Mouse (Mus musculus) kidney, embryonic 15.5 days (tissue): ENCODE results near the gene Tgfbi. TPM values are rescaled to one million over a fixed set of nuclear protein-coding genes. Genes with fewer than 3 reads are reported as not detected.

ENCODE experiments used
- ATAC-seq: fragments of 200-750 bp; cut with Nextera tagmentation; replicated peaks from 2 replicates; pipeline ENCODE4 v1.8.0; 2017; ENCODE audit warnings: moderate TSS enrichment; ENCODE audit not compliant: low FRiP score
- H3K27ac ChIP-seq: fragments of 300-500 bp; sonication (generic); 2 replicates; pipeline ENCODE4 v1.5.1; 2015; ENCODE audit warnings: mild to moderate bottlenecking, inconsistent platforms
- H3K27me3 ChIP-seq: fragments of 300-500 bp; sonication (generic); 2 replicates; pipeline ENCODE4 v1.6.1; 2015; ENCODE audit warnings: inconsistent platforms
- H3K36me3 ChIP-seq: fragments of 300-500 bp; sonication (generic); 2 replicates; pipeline ENCODE4 v1.6.1; 2015; ENCODE audit warnings: inconsistent platforms
- H3K4me1 ChIP-seq: fragments of 300-500 bp; sonication (generic); 2 replicates; pipeline ENCODE4 v1.6.1; 2015; ENCODE audit warnings: inconsistent platforms
- H3K4me2 ChIP-seq: fragments of 300-500 bp; sonication (generic); 2 replicates; pipeline ENCODE4 v1.6.1; 2015; ENCODE audit warnings: moderate library complexity, mild to moderate bottlenecking, inconsistent platforms
- H3K4me3 ChIP-seq: fragments of 300-500 bp; sonication (generic); replicated peaks from 2 replicates; pipeline ENCODE4 v1.5.1; 2015; ENCODE audit warnings: mild to moderate bottlenecking, inconsistent platforms
- H3K9ac ChIP-seq: fragments of 300-500 bp; sonication (generic); 2 replicates; pipeline ENCODE4 v1.6.1; 2015; ENCODE audit warnings: mild to moderate bottlenecking, inconsistent platforms
- H3K9me3 ChIP-seq: fragments of 300-500 bp; sonication (generic); replicated peaks from 2 replicates; pipeline ENCODE4 v1.6.1; 2016; ENCODE audit warnings: inconsistent platforms
- WGBS: fragments of 180-500 bp; shearing (Covaris S2); methylation state at CpG from one replicate; pipeline ENCODE4 v1.1.7; 2015; ENCODE audit warnings: mixed read lengths; 5-methylcytosine and 5-hydroxymethylcytosine counted together
- polyA plus RNA-seq: library from polyadenylated mRNA; unstranded; fragments of >200 nt; fragmentation: Nextera tagmentation; extraction: Ambion mirVana; gene quantifications from 2 replicates; pipeline ENCODE4 v1.2.1, GENCODE M21; 2015

The Tgfbi gene
- polyA plus RNA-seq, 1 experiment from 2014 or later: 135 TPM

DNA sequence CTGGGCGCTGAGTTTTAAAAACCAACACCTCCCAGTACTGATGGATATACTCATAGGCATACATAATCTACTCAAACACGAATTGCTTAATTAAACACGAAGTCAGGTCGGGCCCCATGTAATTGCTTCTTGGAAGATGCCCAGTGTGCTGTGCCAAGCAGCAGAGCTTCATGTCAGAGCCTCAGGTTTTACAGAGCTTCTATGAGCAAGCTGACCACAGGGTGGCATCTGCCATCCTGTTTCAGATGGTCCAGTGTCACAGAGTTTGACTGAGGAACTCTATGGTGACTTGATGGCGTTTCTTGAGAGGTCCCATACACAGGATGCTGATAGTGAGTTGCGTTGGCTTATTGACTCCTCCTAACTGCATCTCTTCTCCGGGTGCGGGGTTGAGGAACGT lies 6.5 kb downstream of the Tgfbi start:
- 0 out of 2 replicates have a peak, but pooled peaks have one; percentile 14 for ATAC-seq
- H3K9me3 ChIP-seq: no peaks in the 10 kb centered on the region
- peaks cover 5% of the 10 kb centered on the region; the same call in 1 of the 2 replicates for H3K27me3 ChIP-seq
- H3K9ac ChIP-seq: no peak overlapping the region
- H3K27ac ChIP-seq: no peak overlapping the region
- no peak overlapping the region for H3K4me3 ChIP-seq
- H3K36me3 ChIP-seq: peaks cover 15% of the 10 kb centered on the region
- peaks cover 80% of the 10 kb centered on the region for H3K4me1 ChIP-seq
- 0 out of 2 replicates have a peak overlapping the region, but pooled peaks have one; percentile 13 for H3K4me2 ChIP-seq
- 58% methylated on average over 9 of the region's 9 CpGs for WGBS

DNA sequence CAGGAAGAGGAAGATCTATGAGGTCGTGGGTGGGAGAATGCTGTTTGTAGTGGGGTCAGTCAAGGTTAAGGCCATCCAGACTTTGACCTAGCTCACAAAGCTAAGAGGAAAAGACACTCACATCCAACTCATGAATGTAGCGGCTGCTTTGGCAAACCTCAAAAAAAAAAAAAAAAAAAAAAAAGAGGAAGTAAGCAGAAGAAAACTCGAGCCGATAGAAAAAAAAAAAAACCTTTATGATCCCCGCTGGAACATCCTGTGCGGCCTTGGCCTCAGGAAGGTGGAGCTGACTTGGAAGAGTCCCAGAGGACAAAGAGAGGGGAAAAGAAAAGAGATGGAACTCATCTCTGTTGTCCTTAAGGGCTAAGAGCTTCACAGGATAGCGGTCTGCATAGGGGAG lies 7.1 kb downstream of the Tgfbi start:
- WGBS: 22% methylated on average over 7 of the region's 7 CpGs
- Histone ChIP-seq H3K9me3 (no peaks in the 10 kb centered on the region), H3K27ac (no peak overlapping the region), H3K27me3 (0 out of 2 replicates have a peak, but pooled peaks cover under 1% of the 10 kb centered on the region), H3K4me1 (peaks cover 74% of the 10 kb centered on the region), H3K4me3 (no peak overlapping the region), H3K9ac (no peak overlapping the region), H3K4me2 (0 out of 2 replicates have a peak overlapping the region, but pooled peaks have one; percentile 13), H3K36me3 (peaks cover 15% of the 10 kb centered on the region)
- ATAC-seq: no peak

DNA sequence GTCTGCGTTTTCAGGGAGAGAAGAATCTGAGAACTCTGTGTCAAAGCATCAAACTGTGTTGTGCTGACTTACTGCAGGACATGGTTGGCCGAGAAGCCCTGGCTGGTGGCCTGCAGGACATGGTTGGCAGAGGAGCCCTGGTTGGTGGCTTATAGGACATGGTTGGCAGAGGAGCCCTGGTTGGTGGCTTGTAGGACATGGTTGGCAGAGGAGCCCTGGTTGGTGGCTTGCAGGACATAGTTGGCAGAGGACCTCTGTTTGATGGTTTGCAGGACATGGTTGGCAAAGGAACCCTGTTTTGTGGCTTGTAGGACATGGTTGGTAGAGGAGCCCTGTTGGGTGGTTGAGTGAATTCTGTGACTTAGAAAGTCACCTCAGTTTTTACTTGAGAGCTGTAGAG lies 7.9 kb downstream of the Tgfbi start:
- ATAC-seq: no peak
- H3K36me3 ChIP-seq: peaks cover 15% of the 10 kb centered on the region
- peaks cover 74% of the 10 kb centered on the region for H3K4me1 ChIP-seq
- H3K4me3 ChIP-seq: no peak overlapping the region
- H3K9ac ChIP-seq: no peak overlapping the region
- no peaks in the 10 kb centered on the region for H3K27me3 ChIP-seq
- H3K4me2 ChIP-seq: no peak overlapping the region
- WGBS: 90% methylated on average over 2 of the region's 2 CpGs
- H3K27ac ChIP-seq: no peak overlapping the region
- H3K9me3 ChIP-seq: no peaks in the 10 kb centered on the region

DNA sequence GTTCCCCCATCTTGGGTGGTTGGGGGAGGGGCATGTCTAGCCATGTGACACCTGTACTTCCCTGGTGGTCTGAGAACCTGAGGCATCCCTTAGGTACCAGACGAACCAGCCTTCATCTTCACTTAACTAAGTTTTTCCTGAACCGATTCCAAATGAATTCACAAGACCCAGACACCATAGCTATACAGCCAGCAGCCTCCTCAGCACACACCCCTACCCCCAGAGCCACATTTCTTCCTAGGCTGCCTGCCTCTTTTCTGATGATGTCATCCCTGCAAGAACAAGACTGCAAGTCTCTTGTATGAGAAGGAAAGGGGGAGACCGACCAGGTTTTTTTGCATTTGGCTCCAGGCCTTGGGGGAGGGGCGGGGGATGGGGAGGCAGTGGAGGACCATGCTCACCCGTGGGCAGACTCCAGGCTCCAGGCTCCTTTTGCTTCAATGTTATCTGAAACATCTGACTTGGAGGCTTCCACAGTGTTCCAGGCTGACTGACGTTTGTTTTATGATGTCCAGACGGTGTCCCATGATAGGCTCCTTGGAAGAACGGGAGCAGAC lies 13.0 kb downstream of the Tgfbi start:
- Histone ChIP-seq H3K36me3 (peaks cover 43% of the 10 kb centered on the region), H3K9me3 (no peaks in the 10 kb centered on the region), H3K27me3 (no peaks in the 10 kb centered on the region), H3K27ac (no peak overlapping the region), H3K4me2 (no peak overlapping the region), H3K4me1 (peaks cover 32% of the 10 kb centered on the region), H3K9ac (no peak overlapping the region), H3K4me3 (no peak overlapping the region)
- ATAC-seq: 0 out of 2 replicates have a peak, but pooled peaks have one; percentile 37
- 44% methylated on average over 8 of the region's 8 CpGs for WGBS

DNA sequence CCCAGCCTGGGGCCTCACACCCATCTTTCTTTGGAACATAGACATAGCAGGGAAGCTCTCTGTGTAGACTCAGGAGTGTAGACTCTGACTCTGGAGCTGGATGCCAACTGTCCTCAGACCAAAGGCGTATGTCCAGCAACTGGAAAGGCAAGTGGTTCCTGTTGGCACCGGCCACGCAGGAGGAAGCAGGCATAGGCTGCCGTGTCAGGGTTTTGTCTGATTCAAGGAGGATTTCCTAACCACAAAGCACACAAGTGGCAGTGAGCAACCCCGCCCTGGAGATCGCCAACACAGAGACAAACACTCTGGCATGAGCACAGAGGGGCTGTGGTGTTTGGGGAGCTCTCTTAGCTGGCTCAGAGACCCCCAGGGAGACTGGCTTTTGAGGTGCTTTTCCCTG lies 17.2 kb downstream of the Tgfbi start:
- peaks cover 18% of the 10 kb centered on the region for H3K4me1 ChIP-seq
- no peak overlapping the region for H3K27ac ChIP-seq
- H3K27me3 ChIP-seq: no peaks in the 10 kb centered on the region
- no peak overlapping the region for H3K4me3 ChIP-seq
- H3K4me2 ChIP-seq: no peak overlapping the region
- H3K9me3 ChIP-seq: no peaks in the 10 kb centered on the region
- 84% methylated on average over 6 of the region's 6 CpGs for WGBS
- ATAC-seq: no peak
- H3K36me3 ChIP-seq: peaks cover 71% of the 10 kb centered on the region
- H3K9ac ChIP-seq: no peak overlapping the region

DNA sequence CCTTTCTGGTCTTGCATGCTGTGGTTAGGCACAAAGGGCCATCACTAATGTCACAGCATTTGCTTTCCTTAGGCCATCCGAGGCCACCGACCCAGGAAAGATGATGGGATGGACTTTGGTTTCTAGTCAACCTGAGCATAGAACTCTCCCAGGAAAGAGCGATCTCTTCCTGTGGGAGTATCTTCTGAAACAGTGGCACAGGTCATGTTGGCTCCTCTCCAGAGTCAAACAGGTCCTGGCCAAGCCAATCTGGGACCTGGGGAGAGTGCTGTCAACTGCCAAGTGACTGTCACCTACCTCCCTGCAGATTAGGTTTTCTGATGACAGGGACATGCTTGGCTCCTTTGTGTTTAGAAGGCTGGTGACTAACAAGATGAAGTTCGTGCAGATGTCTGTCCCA lies 20.8 kb downstream of the Tgfbi start:
- WGBS: 86% methylated on average over 4 of the region's 4 CpGs
- H3K9me3 ChIP-seq: no peaks in the 10 kb centered on the region
- peaks cover 27% of the 10 kb centered on the region for H3K4me1 ChIP-seq
- no peak overlapping the region for H3K9ac ChIP-seq
- no peaks in the 10 kb centered on the region for H3K27me3 ChIP-seq
- peaks cover 75% of the 10 kb centered on the region for H3K36me3 ChIP-seq
- no peak overlapping the region for H3K4me3 ChIP-seq
- no peak overlapping the region for H3K27ac ChIP-seq
- ATAC-seq: no peak
- no peak overlapping the region for H3K4me2 ChIP-seq

DNA sequence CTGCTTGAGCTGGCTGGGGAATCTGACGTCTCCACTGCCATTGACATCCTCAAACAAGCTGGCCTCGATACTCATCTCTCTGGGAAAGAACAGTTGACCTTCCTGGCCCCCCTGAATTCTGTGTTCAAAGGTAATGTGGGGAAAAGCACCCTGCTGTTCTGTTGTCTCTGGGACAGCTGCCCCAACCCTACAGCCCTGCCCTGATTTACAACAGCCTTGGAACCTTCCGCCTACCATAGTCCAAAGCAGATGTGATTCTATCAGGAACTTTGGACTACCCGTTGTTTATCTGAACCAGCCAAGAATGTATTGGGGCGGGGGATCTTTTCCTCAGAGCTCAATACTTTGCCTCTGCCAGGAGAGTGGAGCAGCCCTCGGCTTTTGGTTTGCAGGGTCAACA lies 21.2 kb downstream of the Tgfbi start:
- no peak overlapping the region for H3K9ac ChIP-seq
- H3K4me3 ChIP-seq: no peak overlapping the region
- H3K27ac ChIP-seq: 0 out of 2 replicates have a peak overlapping the region, but pooled peaks have one; percentile 47
- no peak overlapping the region for H3K4me2 ChIP-seq
- no peaks in the 10 kb centered on the region for H3K9me3 ChIP-seq
- H3K36me3 ChIP-seq: peaks cover 71% of the 10 kb centered on the region
- H3K4me1 ChIP-seq: peaks cover 31% of the 10 kb centered on the region
- 41% methylated on average over 6 of the region's 6 CpGs for WGBS
- H3K27me3 ChIP-seq: no peaks in the 10 kb centered on the region
- ATAC-seq: no peak

DNA sequence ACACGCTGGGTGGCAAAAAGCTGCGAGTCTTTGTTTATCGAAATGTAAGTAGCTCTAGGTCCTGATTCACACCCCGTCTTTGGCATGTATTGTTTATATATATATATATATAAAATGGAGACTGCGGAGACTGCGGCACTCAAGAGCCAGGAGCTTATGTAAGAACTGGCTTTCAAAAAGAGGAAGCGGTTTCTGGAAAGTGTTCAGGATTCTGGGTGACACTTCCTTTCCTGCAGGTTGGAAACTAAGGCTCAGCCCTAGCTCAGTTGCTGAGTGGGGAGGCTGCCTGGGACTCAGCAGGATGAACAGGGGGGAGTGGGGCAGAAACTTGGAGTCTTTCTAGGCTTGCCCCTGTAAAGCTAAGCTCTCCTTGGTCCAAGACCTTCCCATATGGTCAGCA lies 22.0 kb downstream of the Tgfbi start:
- Histone ChIP-seq H3K9me3 (no peaks in the 10 kb centered on the region), H3K4me2 (no peak overlapping the region), H3K4me3 (no peak overlapping the region), H3K27ac (no peak overlapping the region), H3K36me3 (peaks cover 71% of the 10 kb centered on the region), H3K27me3 (no peaks in the 10 kb centered on the region), H3K9ac (no peak overlapping the region), H3K4me1 (peaks cover 39% of the 10 kb centered on the region)
- 86% methylated on average over 7 of the region's 7 CpGs for WGBS
- no peak for ATAC-seq

DNA sequence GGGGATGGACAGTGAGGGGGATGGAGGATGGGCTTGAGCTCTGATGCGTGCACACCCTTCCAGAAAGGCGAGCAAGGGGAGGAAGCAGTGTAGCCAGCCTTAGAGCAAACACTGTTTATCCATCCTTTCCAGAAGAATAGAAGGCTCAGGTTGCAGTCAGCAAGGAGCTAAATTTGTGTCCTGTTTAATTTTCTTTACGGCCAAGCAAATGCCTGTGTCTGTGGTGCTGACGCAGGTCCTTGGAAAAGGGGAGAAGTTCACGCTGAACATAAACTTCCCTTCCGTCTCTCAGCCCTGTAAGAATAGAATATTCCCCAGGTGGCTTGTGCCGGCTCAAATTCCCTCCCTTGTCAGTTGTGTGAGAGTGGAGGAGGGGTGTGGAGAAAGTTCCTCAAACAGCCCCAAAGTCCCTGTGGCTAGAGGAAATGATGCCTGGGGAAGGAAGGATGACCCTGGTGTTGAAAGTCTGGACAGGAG lies 24.9 kb downstream of the Tgfbi start:
- Histone ChIP-seq H3K27me3 (no peaks in the 10 kb centered on the region), H3K27ac (peak overlapping the region; percentile 93), H3K9ac (no peak overlapping the region), H3K4me3 (no peak overlapping the region), H3K4me2 (peak overlapping the region; percentile 8), H3K4me1 (peaks cover 42% of the 10 kb centered on the region), H3K9me3 (no peaks in the 10 kb centered on the region), H3K36me3 (peaks cover 70% of the 10 kb centered on the region)
- ATAC-seq: peak; percentile 88
- 4% methylated on average over 7 of the region's 7 CpGs for WGBS

DNA sequence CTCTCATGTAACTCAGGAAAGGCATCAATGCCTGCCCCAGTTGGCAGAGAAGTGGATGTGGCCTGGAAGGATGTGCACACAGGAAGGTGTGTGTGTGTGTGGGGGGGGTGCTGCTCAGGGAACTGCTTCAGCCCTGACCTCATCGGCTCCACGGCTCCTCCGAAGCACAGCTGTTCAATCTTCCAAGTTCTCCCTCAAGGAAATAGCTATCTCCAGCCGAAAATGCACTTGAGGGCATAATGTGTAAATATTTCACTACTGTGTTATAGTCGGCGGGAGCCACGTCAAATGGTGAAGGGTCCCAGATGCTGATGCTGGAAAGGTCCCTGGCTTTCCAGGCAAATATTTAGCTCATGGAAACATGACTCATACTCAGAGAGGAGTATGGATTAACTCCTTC lies 25.6 kb downstream of the Tgfbi start:
- Histone ChIP-seq H3K9ac (no peak overlapping the region), H3K27ac (peak overlapping the region; percentile 93)
- 6% methylated on average over 7 of the region's 7 CpGs for WGBS

DNA sequence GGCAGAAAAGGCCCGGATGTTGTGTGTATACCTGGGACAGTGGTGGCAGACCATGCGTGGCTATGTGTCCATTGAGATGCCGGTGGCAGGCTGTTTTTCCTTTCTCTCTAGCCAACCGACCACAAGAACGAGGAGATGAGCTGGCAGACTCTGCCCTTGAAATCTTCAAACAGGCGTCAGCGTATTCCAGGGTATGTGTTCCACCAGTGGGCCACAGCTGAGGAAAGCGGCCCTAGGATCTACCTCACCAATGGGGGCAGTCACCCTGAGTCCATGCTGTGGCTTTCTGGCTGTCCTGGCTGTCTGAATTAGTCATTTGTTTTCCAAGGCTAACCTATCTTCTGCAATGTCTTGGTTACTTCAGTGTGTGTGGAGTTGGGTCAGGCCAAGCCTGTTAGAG lies 27.7 kb downstream of the Tgfbi start:
- no peak for ATAC-seq
- 95% methylated on average over 8 of the region's 8 CpGs for WGBS
- no peak overlapping the region for H3K4me2 ChIP-seq
- peaks cover 40% of the 10 kb centered on the region for H3K4me1 ChIP-seq
- H3K9me3 ChIP-seq: no peaks in the 10 kb centered on the region
- H3K27ac ChIP-seq: no peak overlapping the region
- H3K36me3 ChIP-seq: peaks cover 54% of the 10 kb centered on the region
- no peak overlapping the region for H3K4me3 ChIP-seq
- H3K27me3 ChIP-seq: no peaks in the 10 kb centered on the region
- no peak overlapping the region for H3K9ac ChIP-seq

More for the DNA sequence above, 25.6 kb downstream of the Tgfbi start:
- peak; percentile 70 for ATAC-seq
- peak overlapping the region; percentile 8 for H3K4me2 ChIP-seq
- no peak overlapping the region for H3K4me3 ChIP-seq
- no peaks in the 10 kb centered on the region for H3K9me3 ChIP-seq
- H3K36me3 ChIP-seq: peaks cover 70% of the 10 kb centered on the region
- H3K4me1 ChIP-seq: peaks cover 42% of the 10 kb centered on the region
- no peaks in the 10 kb centered on the region for H3K27me3 ChIP-seq

DNA sequence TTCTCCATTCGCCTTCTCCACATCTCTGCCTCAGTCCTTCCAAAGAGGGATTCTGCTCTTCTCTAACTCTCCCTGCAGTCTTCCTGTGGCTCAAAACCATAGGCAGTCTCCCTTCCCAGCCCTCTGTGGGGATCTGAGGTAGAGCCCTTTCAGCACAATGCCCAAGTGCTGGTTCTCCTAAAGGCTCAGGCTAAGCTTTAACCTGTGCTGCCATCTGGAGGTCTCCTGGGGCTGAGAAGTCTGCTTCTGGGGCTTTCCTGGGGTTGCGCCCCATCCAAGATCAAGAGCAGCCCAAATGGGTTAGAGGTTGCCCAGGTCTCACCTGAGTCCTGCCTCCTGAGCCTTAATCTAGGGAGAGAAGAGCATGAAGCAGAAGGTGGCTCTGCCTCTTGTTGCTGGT lies 32.4 kb downstream of the Tgfbi start:
- H3K4me1 ChIP-seq: peaks cover 31% of the 10 kb centered on the region
- H3K9ac ChIP-seq: no peak overlapping the region
- WGBS: 87% methylated on average over 2 of the region's 2 CpGs
- ATAC-seq: no peak
- peaks cover 32% of the 10 kb centered on the region for H3K36me3 ChIP-seq
- no peak overlapping the region for H3K4me2 ChIP-seq
- H3K4me3 ChIP-seq: no peak overlapping the region
- no peaks in the 10 kb centered on the region for H3K27me3 ChIP-seq
- H3K27ac ChIP-seq: no peak overlapping the region
- H3K9me3 ChIP-seq: no peaks in the 10 kb centered on the region

DNA sequence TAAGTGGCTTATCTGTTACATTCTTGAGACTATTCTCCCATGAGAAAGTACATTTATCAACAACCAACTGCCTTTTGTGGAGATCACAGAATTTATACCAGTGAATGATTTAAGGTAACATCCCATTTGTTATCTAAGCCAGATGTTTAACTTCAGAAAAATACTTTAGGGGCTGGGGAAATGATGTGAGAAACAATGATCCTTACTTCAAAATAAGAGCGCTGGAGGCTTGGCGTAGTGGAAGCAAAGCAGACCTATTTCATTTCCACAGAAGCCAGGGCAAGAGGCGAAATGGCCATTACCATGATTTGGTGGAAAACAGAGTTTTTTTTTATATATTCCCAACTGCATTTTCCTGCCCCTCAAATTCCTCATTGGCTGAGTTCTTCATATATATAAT lies 34.7 kb downstream of the Tgfbi start:
- H3K27ac ChIP-seq: peak overlapping the region; percentile 61
- WGBS: 59% methylated on average over 3 of the region's 3 CpGs
- H3K36me3 ChIP-seq: peaks cover 10% of the 10 kb centered on the region
- peaks cover 47% of the 10 kb centered on the region for H3K4me1 ChIP-seq
- no peak for ATAC-seq
- H3K9ac ChIP-seq: no peak overlapping the region
- H3K27me3 ChIP-seq: no peaks in the 10 kb centered on the region
- H3K9me3 ChIP-seq: no peaks in the 10 kb centered on the region
- no peak overlapping the region for H3K4me2 ChIP-seq
- H3K4me3 ChIP-seq: no peak overlapping the region
